Mouse (Mus musculus) thymus, adult 2 months (tissue): ENCODE results near the gene Zfp462.

Source experiments
- CTCF ChIP-seq: fragments of 200-500 bp; IDR thresholded peaks from 2 replicates; pipeline ENCODE4 v1.5.1; 2012; ENCODE audit warnings: mild to moderate bottlenecking, control low read depth, low read length, moderate library complexity, borderline replicate concordance; ENCODE audit not compliant: control insufficient read depth, poor library complexity, insufficient read depth; ENCODE audit errors: extremely low read depth
- POLR2A ChIP-seq: fragments of 200-500 bp; IDR thresholded peaks from 2 replicates; pipeline ENCODE4 v1.6.1; 2012; ENCODE audit warnings: mild to moderate bottlenecking, low read length, control low read depth, moderate library complexity; ENCODE audit not compliant: control insufficient read depth, poor library complexity, insufficient read depth; ENCODE audit errors: extremely low read depth

DNA sequence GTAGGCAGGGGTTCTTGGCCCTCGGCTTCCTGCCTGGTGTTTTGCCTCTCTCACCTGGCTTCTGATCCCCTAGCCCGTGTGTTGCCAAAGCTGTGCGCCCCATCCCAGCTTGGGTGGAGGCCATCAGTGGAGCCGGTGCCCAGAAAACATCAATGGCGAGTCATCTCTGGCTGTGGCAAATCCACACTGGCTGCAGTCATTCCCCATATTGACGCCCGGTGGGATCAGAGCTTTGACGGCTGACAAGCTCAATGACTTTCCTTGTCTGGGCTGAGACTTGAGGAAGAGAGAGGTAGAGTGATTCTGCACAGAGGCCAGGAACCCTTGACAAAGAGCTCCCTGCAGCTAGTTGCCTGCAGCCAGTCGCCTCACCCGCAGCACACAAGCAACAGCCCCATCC is 107.8 kb downstream of the Zfp462 start:
- TF ChIP-seq CTCF (no peak), POLR2A (no peak)
